Mouse (Mus musculus): ENCODE results near the gene Fam8a1. TPM values are rescaled to one million over a fixed set of nuclear protein-coding genes. Genes with fewer than 3 reads are reported as not detected.
A peak's percentile ranks its signal among the peaks of the same experiment; 100 is the strongest.

The Fam8a1 gene
- polyA plus RNA-seq, 1 experiment from 2014 or later = 9.3 TPM

- whole genome bisulfite sequencing = 28% methylated on average over 6 of the region's 6 CpGs
- ATAC-seq (replicated peaks; ENCODE audit: low FRiP score) (peak; percentile 88), DNase-seq (ENCODE audit: low spot score) (peak; percentile 67)
- Histone ChIP-seq H3K4me1 (replicated peaks; ENCODE audit: control insufficient read depth, insufficient read depth, low read length) (peaks cover 10% of the 10 kb centered on the region; the same call in 1 of the 2 replicates), H3K9ac (ENCODE audit: low read length) (peak overlapping the region; percentile 53), H3K9me3 (ENCODE audit: control insufficient read depth, low read length) (no peaks in the 10 kb centered on the region), H3K27me3 (ENCODE audit: control insufficient read depth, insufficient read depth, low read length) (no peaks in the 10 kb centered on the region), H3K36me3 (ENCODE audit: control insufficient read depth, insufficient read depth, low read length) (no peaks in the 10 kb centered on the region), H3K4me2 (ENCODE audit: low read depth, low read length, severe bottlenecking) (peak overlapping the region; percentile 51), H3K27ac (ENCODE audit: low read depth, low read length) (peak overlapping the region; percentile 91), H3K4me3 (ENCODE audit: low read depth, low read length) (peak overlapping the region; percentile 12; the same call in 1 of the 2 replicates)
These were observed 35.2 kb upstream of the Fam8a1 start for GRCm38 (mm10) chr13:46634133-46634488.

GRCm38 (mm10) chr13:46640608-46641468, 28.5 kb upstream of the Fam8a1 start:
- no peak overlapping the region for H3K9ac ChIP-seq (ENCODE audit: low read length)
- H3K27ac ChIP-seq (ENCODE audit: low read depth, low read length) = no peak overlapping the region
- H3K4me3 ChIP-seq (ENCODE audit: low read depth, low read length) = no peak overlapping the region
- H3K4me1 ChIP-seq (replicated peaks; ENCODE audit: control insufficient read depth, insufficient read depth, low read length) = no peaks in the 10 kb centered on the region
- DNase-seq (ENCODE audit: low spot score) (no peak), ATAC-seq (replicated peaks; ENCODE audit: low FRiP score) (no peak)
- H3K27me3 ChIP-seq (ENCODE audit: control insufficient read depth, insufficient read depth, low read length) = no peaks in the 10 kb centered on the region
- H3K9me3 ChIP-seq (ENCODE audit: control insufficient read depth, low read length) = peaks cover 6% of the 10 kb centered on the region
- 90% methylated on average over 10 of the region's 10 CpGs for WGBS
- no peaks in the 10 kb centered on the region for H3K36me3 ChIP-seq (ENCODE audit: control insufficient read depth, insufficient read depth, low read length)
- H3K4me2 ChIP-seq (ENCODE audit: low read depth, low read length, severe bottlenecking) = no peak overlapping the region

- 82% methylated on average over 4 of the region's 4 CpGs for WGBS
- Histone ChIP-seq H3K4me2 (ENCODE audit: low read depth, low read length, severe bottlenecking) (no peak overlapping the region), H3K9ac (ENCODE audit: low read length) (no peak overlapping the region), H3K27me3 (ENCODE audit: control insufficient read depth, insufficient read depth, low read length) (no peaks in the 10 kb centered on the region), H3K27ac (ENCODE audit: low read depth, low read length) (no peak overlapping the region), H3K36me3 (ENCODE audit: control insufficient read depth, insufficient read depth, low read length) (no peaks in the 10 kb centered on the region), H3K9me3 (ENCODE audit: control insufficient read depth, low read length) (peaks cover 6% of the 10 kb centered on the region), H3K4me1 (replicated peaks; ENCODE audit: control insufficient read depth, insufficient read depth, low read length) (no peaks in the 10 kb centered on the region), H3K4me3 (ENCODE audit: low read depth, low read length) (no peak overlapping the region)
- no peak for ATAC-seq (replicated peaks; ENCODE audit: low FRiP score)
- DNase-seq (ENCODE audit: low spot score) = no peak
These were observed 27.0 kb upstream of the Fam8a1 start for GRCm38 (mm10) chr13:46642318-46642717.

- ATAC-seq (replicated peaks; ENCODE audit: low FRiP score) (no peak), DNase-seq (ENCODE audit: low spot score) (no peak)
- 81% methylated on average over 6 of the region's 6 CpGs for whole genome bisulfite sequencing
- Histone ChIP-seq H3K4me2 (ENCODE audit: low read depth, low read length, severe bottlenecking) (no peak overlapping the region), H3K9me3 (ENCODE audit: control insufficient read depth, low read length) (peaks cover 6% of the 10 kb centered on the region), H3K27me3 (ENCODE audit: control insufficient read depth, insufficient read depth, low read length) (no peaks in the 10 kb centered on the region), H3K9ac (ENCODE audit: low read length) (no peak overlapping the region), H3K4me1 (replicated peaks; ENCODE audit: control insufficient read depth, insufficient read depth, low read length) (no peaks in the 10 kb centered on the region), H3K36me3 (ENCODE audit: control insufficient read depth, insufficient read depth, low read length) (no peaks in the 10 kb centered on the region), H3K4me3 (ENCODE audit: low read depth, low read length) (no peak overlapping the region), H3K27ac (ENCODE audit: low read depth, low read length) (no peak overlapping the region)
These were observed 25.1 kb upstream of the Fam8a1 start for GRCm38 (mm10) chr13:46644175-46644574.

- WGBS = 74% methylated on average over 6 of the region's 6 CpGs
- H3K9ac ChIP-seq (ENCODE audit: low read length) = no peak overlapping the region
- H3K4me2 ChIP-seq (ENCODE audit: low read depth, low read length, severe bottlenecking) = no peak overlapping the region
- H3K4me1 ChIP-seq (replicated peaks; ENCODE audit: control insufficient read depth, insufficient read depth, low read length) = no peaks in the 10 kb centered on the region
- H3K9me3 ChIP-seq (ENCODE audit: control insufficient read depth, low read length) = peaks cover 6% of the 10 kb centered on the region
- DNase-seq (ENCODE audit: low spot score) = no peak
- H3K27me3 ChIP-seq (ENCODE audit: control insufficient read depth, insufficient read depth, low read length) = no peaks in the 10 kb centered on the region
- ATAC-seq (replicated peaks; ENCODE audit: low FRiP score) = no peak
- H3K36me3 ChIP-seq (ENCODE audit: control insufficient read depth, insufficient read depth, low read length) = no peaks in the 10 kb centered on the region
- no peak overlapping the region for H3K4me3 ChIP-seq (ENCODE audit: low read depth, low read length)
- H3K27ac ChIP-seq (ENCODE audit: low read depth, low read length) = no peak overlapping the region
These were observed 23.8 kb upstream of the Fam8a1 start for GRCm38 (mm10) chr13:46645476-46645875.

GRCm38 (mm10) chr13:46651853-46652252, 17.5 kb upstream of the Fam8a1 start:
- Histone ChIP-seq H3K27me3 (ENCODE audit: control insufficient read depth, insufficient read depth, low read length) (no peaks in the 10 kb centered on the region), H3K4me1 (replicated peaks; ENCODE audit: control insufficient read depth, insufficient read depth, low read length) (no peaks in the 10 kb centered on the region), H3K4me2 (ENCODE audit: low read depth, low read length, severe bottlenecking) (no peak overlapping the region), H3K4me3 (ENCODE audit: low read depth, low read length) (no peak overlapping the region), H3K36me3 (ENCODE audit: control insufficient read depth, insufficient read depth, low read length) (no peaks in the 10 kb centered on the region), H3K9me3 (ENCODE audit: control insufficient read depth, low read length) (no peaks in the 10 kb centered on the region), H3K9ac (ENCODE audit: low read length) (no peak overlapping the region), H3K27ac (ENCODE audit: low read depth, low read length) (no peak overlapping the region)
- no peak for DNase-seq (ENCODE audit: low spot score)
- no peak for ATAC-seq (replicated peaks; ENCODE audit: low FRiP score)
- 94% methylated on average over 7 of the region's 7 CpGs for WGBS

- no peaks in the 10 kb centered on the region for H3K9me3 ChIP-seq (ENCODE audit: control insufficient read depth, low read length)
- WGBS = 89% methylated on average over 7 of the region's 7 CpGs
These were observed 16.7 kb upstream of the Fam8a1 start for GRCm38 (mm10) chr13:46652671-46653070.

GRCm38 (mm10) chr13:46653671-46654070, 15.7 kb upstream of the Fam8a1 start:
- H3K4me3 ChIP-seq (ENCODE audit: low read depth, low read length) = no peak overlapping the region
- 73% methylated on average over 4 of the region's 4 CpGs for WGBS
- H3K27ac ChIP-seq (ENCODE audit: low read depth, low read length) = no peak overlapping the region
- ATAC-seq (replicated peaks; ENCODE audit: low FRiP score) (no peak), DNase-seq (ENCODE audit: low spot score) (no peak)
- no peaks in the 10 kb centered on the region for H3K27me3 ChIP-seq (ENCODE audit: control insufficient read depth, insufficient read depth, low read length)
- no peak overlapping the region for H3K9ac ChIP-seq (ENCODE audit: low read length)
- no peaks in the 10 kb centered on the region for H3K36me3 ChIP-seq (ENCODE audit: control insufficient read depth, insufficient read depth, low read length)
- H3K4me2 ChIP-seq (ENCODE audit: low read depth, low read length, severe bottlenecking) = no peak overlapping the region
- no peaks in the 10 kb centered on the region for H3K4me1 ChIP-seq (replicated peaks; ENCODE audit: control insufficient read depth, insufficient read depth, low read length)
- no peaks in the 10 kb centered on the region for H3K9me3 ChIP-seq (ENCODE audit: control insufficient read depth, low read length)

More at GRCm38 (mm10) chr13:46652671-46653070, 16.7 kb upstream of the Fam8a1 start:
- H3K27me3 ChIP-seq (ENCODE audit: control insufficient read depth, insufficient read depth, low read length) = no peaks in the 10 kb centered on the region
- no peaks in the 10 kb centered on the region for H3K36me3 ChIP-seq (ENCODE audit: control insufficient read depth, insufficient read depth, low read length)
- H3K9ac ChIP-seq (ENCODE audit: low read length) = no peak overlapping the region
- H3K4me3 ChIP-seq (ENCODE audit: low read depth, low read length) = no peak overlapping the region
- H3K4me2 ChIP-seq (ENCODE audit: low read depth, low read length, severe bottlenecking) = no peak overlapping the region
- ATAC-seq (replicated peaks; ENCODE audit: low FRiP score) = no peak
- DNase-seq (ENCODE audit: low spot score) = no peak
- H3K4me1 ChIP-seq (replicated peaks; ENCODE audit: control insufficient read depth, insufficient read depth, low read length) = no peaks in the 10 kb centered on the region
- H3K27ac ChIP-seq (ENCODE audit: low read depth, low read length) = no peak overlapping the region

GRCm38 (mm10) chr13:46654566-46654965, 14.8 kb upstream of the Fam8a1 start:
- DNase-seq (ENCODE audit: low spot score) (no peak), ATAC-seq (replicated peaks; ENCODE audit: low FRiP score) (no peak)
- H3K27ac ChIP-seq (ENCODE audit: low read depth, low read length) = no peak overlapping the region
- no peaks in the 10 kb centered on the region for H3K9me3 ChIP-seq (ENCODE audit: control insufficient read depth, low read length)
- no peak overlapping the region for H3K9ac ChIP-seq (ENCODE audit: low read length)
- H3K36me3 ChIP-seq (ENCODE audit: control insufficient read depth, insufficient read depth, low read length) = no peaks in the 10 kb centered on the region
- H3K27me3 ChIP-seq (ENCODE audit: control insufficient read depth, insufficient read depth, low read length) = no peaks in the 10 kb centered on the region
- no peak overlapping the region for H3K4me2 ChIP-seq (ENCODE audit: low read depth, low read length, severe bottlenecking)
- no peaks in the 10 kb centered on the region for H3K4me1 ChIP-seq (replicated peaks; ENCODE audit: control insufficient read depth, insufficient read depth, low read length)
- H3K4me3 ChIP-seq (ENCODE audit: low read depth, low read length) = no peak overlapping the region
- WGBS = 71% methylated on average over 5 of the region's 5 CpGs

Measured in forebrain, embryonic 11.5 days (tissue).